Mouse (Mus musculus): Measurements from ENCODE around the gene Qrich1. TPM values are rescaled to one million over a fixed set of nuclear protein-coding genes. Genes with fewer than 3 reads are reported as not detected.

Qrich1 gene
- polyA plus RNA-seq, 1 experiment from 2014 or later = 93.1 TPM

DNA sequence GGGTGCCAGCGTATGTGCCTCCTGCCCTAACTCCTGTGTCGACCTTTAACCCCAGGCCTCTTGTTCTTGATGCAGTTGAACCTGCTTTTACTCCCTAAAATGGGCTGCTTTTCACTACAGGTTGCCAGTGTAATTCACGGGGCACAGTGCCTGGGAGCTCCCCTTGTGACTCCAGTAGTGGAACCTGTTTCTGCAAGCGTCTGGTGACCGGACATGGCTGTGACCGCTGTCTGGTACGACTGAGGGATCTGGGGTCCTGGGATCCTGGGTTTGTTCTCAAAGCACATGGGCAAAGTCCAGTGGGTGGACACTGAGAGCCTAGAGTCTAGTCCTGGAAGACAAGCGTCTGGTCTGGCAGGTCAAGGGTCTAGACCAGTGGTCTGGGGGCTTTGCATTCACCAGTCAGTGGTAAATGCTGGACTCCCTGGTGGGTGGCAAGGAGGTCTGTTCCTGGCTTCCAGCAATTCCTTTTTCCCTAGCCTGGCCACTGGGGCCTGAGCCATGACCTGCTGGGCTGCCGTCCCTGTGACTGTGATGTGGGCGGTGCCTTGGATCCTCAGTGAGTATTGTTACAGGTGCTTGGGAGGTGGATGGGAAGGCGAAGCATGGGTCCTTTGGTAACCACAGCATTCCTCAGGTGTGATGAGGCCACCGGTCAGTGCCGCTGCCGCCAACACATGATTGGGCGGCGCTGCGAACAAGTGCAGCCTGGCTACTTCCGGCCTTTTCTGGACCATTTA, 33.4 kb upstream of the Qrich1 start:
- no peak for DNase-seq (ENCODE audit: low read depth, low spot score)
- no peak for ATAC-seq
- in situ Hi-C loops (cut with MboI; ENCODE audit: low pct_unique_long_range_greater_than_20kb) = no loop called here
- TF ChIP-seq CTCF (IDR thresholded peaks at IDR 0.05) = no peak
- H3K27me3 ChIP-seq = no peaks in the 10 kb centered on the region
- CTCF ChIA-PET = no interaction called here
- POLR2A ChIA-PET = interaction anchor here (1.0 kb wide), 1 partner anchor 20 kb away, joined by 3 read pairs; no protein-coding TSS in a partner anchor

GRCm38 (mm10) chr9:108484021-108484420, 32.6 kb upstream of the Qrich1 start:
- DNase-seq (ENCODE audit: low read depth, low spot score) = no peak
- in situ Hi-C loops (cut with MboI; ENCODE audit: low pct_unique_long_range_greater_than_20kb) = no loop called here
- H3K27me3 ChIP-seq = no peaks in the 10 kb centered on the region
- TF ChIP-seq CTCF (IDR thresholded peaks at IDR 0.05) = no peak
- POLR2A ChIA-PET = no interaction called here
- CTCF ChIA-PET = no interaction called here
- ATAC-seq = no peak

DNA sequence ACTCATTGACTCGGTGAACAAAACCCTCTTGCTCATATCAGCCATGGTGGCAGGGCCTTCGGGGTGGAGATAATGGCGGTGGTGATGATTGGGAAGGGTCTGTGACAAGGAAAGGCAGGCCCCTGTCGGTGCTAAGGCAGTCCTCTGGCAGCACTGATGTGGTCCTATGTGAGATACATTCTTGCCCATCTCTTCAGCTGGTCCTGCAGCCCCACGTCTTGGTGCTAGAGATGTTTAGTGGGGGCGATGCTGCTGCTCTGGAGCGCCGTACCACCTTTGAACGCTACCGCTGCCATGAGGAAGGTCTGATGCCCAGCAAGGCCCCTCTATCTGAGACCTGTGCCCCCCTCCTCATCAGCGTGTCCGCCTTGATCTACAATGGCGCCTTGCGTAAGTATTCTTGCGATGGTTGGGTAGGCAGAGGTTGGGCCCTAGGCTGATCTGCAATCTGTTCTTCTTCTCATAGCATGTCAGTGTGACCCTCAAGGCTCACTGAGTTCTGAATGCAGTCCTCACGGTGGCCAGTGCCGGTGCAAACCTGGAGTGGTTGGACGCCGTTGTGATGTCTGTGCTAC, 31.2 kb upstream of the Qrich1 start:
- DNase-seq (ENCODE audit: low read depth, low spot score) (no peak), ATAC-seq (no peak)
- H3K27me3 ChIP-seq = no peaks in the 10 kb centered on the region
- TF ChIP-seq CTCF (IDR thresholded peaks at IDR 0.05) = no peak
- POLR2A ChIA-PET = interaction anchor here (0.6 kb wide), 1 partner anchor 267 kb away, joined by 5 read pairs; no protein-coding TSS in a partner anchor
- CTCF ChIA-PET = no interaction called here
- in situ Hi-C loops (cut with MboI; ENCODE audit: low pct_unique_long_range_greater_than_20kb) = no loop called here

DNA sequence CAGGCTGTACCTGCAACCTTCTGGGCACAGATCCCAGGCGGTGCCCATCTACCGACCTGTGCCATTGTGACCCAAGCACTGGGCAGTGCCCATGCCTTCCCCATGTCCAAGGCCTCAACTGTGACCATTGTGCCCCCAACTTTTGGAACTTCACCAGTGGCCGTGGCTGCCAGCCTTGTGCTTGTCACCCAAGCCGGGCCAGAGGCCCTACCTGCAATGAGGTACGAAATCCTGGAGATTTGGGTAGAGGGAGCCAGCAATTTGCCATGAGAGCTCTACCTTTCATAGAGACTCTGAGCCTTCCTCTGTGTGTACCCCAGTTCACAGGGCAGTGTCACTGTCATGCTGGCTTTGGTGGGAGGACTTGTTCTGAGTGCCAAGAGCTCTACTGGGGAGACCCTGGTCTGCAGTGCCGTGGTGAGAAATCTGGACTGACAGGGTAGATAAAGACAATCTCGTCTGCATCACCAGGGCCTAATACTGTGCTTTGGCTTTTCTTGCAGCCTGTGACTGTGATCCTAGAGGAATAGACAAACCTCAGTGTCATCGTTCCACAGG, 29.6 kb upstream of the Qrich1 start:
- ChIA-PET CTCF (interaction anchor here (1.2 kb wide), 1 partner anchor 14 kb away, joined by 3 read pairs; no protein-coding TSS in a partner anchor), POLR2A (no interaction called here)
- DNase-seq (ENCODE audit: low read depth, low spot score) (no peak), ATAC-seq (no peak)
- in situ Hi-C loops (cut with MboI; ENCODE audit: low pct_unique_long_range_greater_than_20kb) = no loop called here
- no peaks in the 10 kb centered on the region for H3K27me3 ChIP-seq
- no peak for TF ChIP-seq CTCF (IDR thresholded peaks at IDR 0.05)

GRCm38 (mm10) chr9:108488403-108488802, 28.2 kb upstream of the Qrich1 start:
- POLR2A ChIA-PET = interaction anchor here (5.5 kb wide), 1 partner anchor 8 kb away, joined by 30 read pairs; the partner anchor contains the start of gene Lamb2
- no peaks in the 10 kb centered on the region for H3K27me3 ChIP-seq
- no peak for DNase-seq (ENCODE audit: low read depth, low spot score)
- no peak for TF ChIP-seq CTCF (IDR thresholded peaks at IDR 0.05)
- CTCF ChIA-PET = no interaction called here
- ATAC-seq = no peak
- in situ Hi-C loops (cut with MboI; ENCODE audit: low pct_unique_long_range_greater_than_20kb) = no loop called here

DNA sequence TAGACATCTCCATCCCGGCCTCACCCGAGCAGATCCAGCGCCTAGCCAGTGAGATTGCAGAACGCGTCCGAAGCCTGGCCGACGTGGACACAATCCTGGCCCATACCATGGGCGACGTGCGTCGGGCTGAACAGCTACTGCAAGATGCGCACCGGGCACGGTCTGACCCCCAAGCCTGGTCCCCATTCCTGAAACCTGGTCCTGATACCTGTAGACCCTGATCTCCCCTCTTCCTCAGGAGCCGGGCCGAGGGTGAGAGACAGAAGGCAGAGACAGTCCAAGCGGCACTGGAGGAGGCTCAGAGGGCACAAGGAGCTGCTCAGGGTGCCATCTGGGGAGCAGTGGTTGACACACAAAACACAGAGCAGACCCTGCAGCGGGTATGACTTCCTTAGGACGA, 27.4 kb upstream of the Qrich1 start:
- ChIA-PET CTCF (no interaction called here), POLR2A (interaction anchor here (5.5 kb wide), 1 partner anchor 9 kb away, joined by 30 read pairs; the partner anchor contains the start of gene Lamb2)
- in situ Hi-C loops (cut with MboI; ENCODE audit: low pct_unique_long_range_greater_than_20kb) = no loop called here
- TF ChIP-seq CTCF (IDR thresholded peaks at IDR 0.05) = no peak
- H3K27me3 ChIP-seq = no peaks in the 10 kb centered on the region
- no peak for DNase-seq (ENCODE audit: low read depth, low spot score)
- ATAC-seq = no peak

- TF ChIP-seq CTCF (IDR thresholded peaks at IDR 0.05) = no peak
- no peaks in the 10 kb centered on the region for H3K27me3 ChIP-seq
- no peak for ATAC-seq
- in situ Hi-C loops (cut with MboI; ENCODE audit: low pct_unique_long_range_greater_than_20kb) = no loop called here
- ChIA-PET POLR2A (interaction anchor here (1.1 to 5.5 kb wide), 3 partner anchors 10 to 28 kb away, joined by 3 to 30 read pairs (median 4); partner anchors contain the start of genes Lamb2 and Qars), CTCF (no interaction called here)
- no peak for DNase-seq (ENCODE audit: low read depth, low spot score)
Observed at GRCm38 (mm10) chr9:108489702-108490558, 26.7 kb upstream of the Qrich1 start.

GRCm38 (mm10) chr9:108490559-108491285, 25.9 kb upstream of the Qrich1 start, which contains the start of gene Usp19:
TSS of gene Usp19 (plus strand) at chr9:108490602.
- POLR2A ChIA-PET = interaction anchor here (0.5 to 5.5 kb wide), 5 partner anchors 11 to 73 kb away, joined by 3 to 30 read pairs (median 3); partner anchors contain the start of genes Lamb2 and Qars
- ATAC-seq = peak; percentile 81
- in situ Hi-C loops (cut with MboI; ENCODE audit: low pct_unique_long_range_greater_than_20kb) = no loop called here
- no peaks in the 10 kb centered on the region for H3K27me3 ChIP-seq
- CTCF ChIA-PET = no interaction called here
- peak; percentile 73 for DNase-seq (ENCODE audit: low read depth, low spot score)
- no peak for TF ChIP-seq CTCF (IDR thresholded peaks at IDR 0.05)

GRCm38 (mm10) chr9:108491286-108491580, 25.4 kb upstream of the Qrich1 start:
- no peaks in the 10 kb centered on the region for H3K27me3 ChIP-seq
- ATAC-seq (no peak), DNase-seq (ENCODE audit: low read depth, low spot score) (no peak)
- in situ Hi-C loops (cut with MboI; ENCODE audit: low pct_unique_long_range_greater_than_20kb) = no loop called here
- ChIA-PET CTCF (no interaction called here), POLR2A (interaction anchor here (1.0 to 5.5 kb wide), 3 partner anchors 11 to 28 kb away, joined by 3 to 30 read pairs (median 3); partner anchors contain the start of gene Lamb2)
- TF ChIP-seq CTCF (IDR thresholded peaks at IDR 0.05) = no peak
